Mouse (Mus musculus): Measurements from ENCODE around the gene Notch1.

- TF ChIP-seq CTCF (IDR thresholded peaks at IDR 0.05; ENCODE audit: low read depth, low read length) (no peak), POLR2A (IDR thresholded peaks at IDR 0.05; ENCODE audit: extremely low read depth, insufficient read depth, low read length) (no peak)
Observed at GRCm38 (mm10) chr2:26409362-26409761, 107.1 kb downstream of the Notch1 start.
